Mouse (Mus musculus) brown adipose tissue, adult 24 weeks (tissue): ENCODE measurements around the gene Ppard. TPM values are rescaled to one million over a fixed set of nuclear protein-coding genes. Genes with fewer than 3 reads are reported as not detected.

Experiments used
- H3K27ac ChIP-seq: fragments of 200-500 bp; replicated peaks from 2 replicates; pipeline ENCODE4 v1.5.1; 2012; ENCODE audit warnings: low read depth, mild to moderate bottlenecking, low read length
- H3K4me1 ChIP-seq: fragments of 200-500 bp; 2 replicates; pipeline ENCODE4 v1.6.1; 2012; ENCODE audit warnings: low read length, mixed read lengths; ENCODE audit not compliant: control insufficient read depth, insufficient read depth, insufficient read length
- H3K4me3 ChIP-seq: fragments of 200-500 bp; 2 replicates; pipeline ENCODE4 v1.5.1; 2012; ENCODE audit warnings: low read depth, mild to moderate bottlenecking, low read length, moderate library complexity; ENCODE audit not compliant: insufficient read depth
- polyA plus RNA-seq: library from polyadenylated mRNA; stranded (reverse); fragments of >200 nt; gene quantifications from 2 replicates; pipeline ENCODE4 v1.2.4, GENCODE M21; 2012; ENCODE audit not compliant: missing spikeins, insufficient read depth, insufficient read length

Ppard gene
- polyA plus RNA-seq, 1 experiment = 15.2 TPM

GRCm38 (mm10) chr17:28332915-28333546, 100.5 kb downstream of the Ppard start:
- Histone ChIP-seq H3K4me3 (no peak overlapping the region), H3K4me1 (no peaks in the 10 kb centered on the region), H3K27ac (no peak overlapping the region)

- Histone ChIP-seq H3K27ac (no peak overlapping the region), H3K4me3 (no peak overlapping the region), H3K4me1 (no peaks in the 10 kb centered on the region)
Observed at GRCm38 (mm10) chr17:28335267-28335666, 102.8 kb downstream of the Ppard start.

GRCm38 (mm10) chr17:28337547-28337946, 105.0 kb downstream of the Ppard start:
- Histone ChIP-seq H3K4me1 (peaks cover 5% of the 10 kb centered on the region; the same call in 1 of the 2 replicates), H3K27ac (no peak overlapping the region)

GRCm38 (mm10) chr17:28340578-28340977, 108.1 kb downstream of the Ppard start:
- Histone ChIP-seq H3K27ac (no peak overlapping the region), H3K4me3 (no peak overlapping the region), H3K4me1 (peaks cover 5% of the 10 kb centered on the region; the same call in 1 of the 2 replicates)

More at GRCm38 (mm10) chr17:28337547-28337946, 105.0 kb downstream of the Ppard start:
- H3K4me3 ChIP-seq = no peak overlapping the region

GRCm38 (mm10) chr17:28341091-28341490, 108.6 kb downstream of the Ppard start:
- Histone ChIP-seq H3K4me3 (no peak overlapping the region), H3K27ac (no peak overlapping the region)

GRCm38 (mm10) chr17:28344050-28344607, 111.6 kb downstream of the Ppard start:
- Histone ChIP-seq H3K27ac (0 out of 2 replicates have a peak overlapping the region, but pooled peaks have one; percentile 6), H3K4me3 (no peak overlapping the region), H3K4me1 (peaks cover 5% of the 10 kb centered on the region; the same call in 1 of the 2 replicates)

More at GRCm38 (mm10) chr17:28341091-28341490, 108.6 kb downstream of the Ppard start:
- peaks cover 5% of the 10 kb centered on the region; the same call in 1 of the 2 replicates for H3K4me1 ChIP-seq

GRCm38 (mm10) chr17:28344670-28345069, 112.2 kb downstream of the Ppard start:
- Histone ChIP-seq H3K4me3 (no peak overlapping the region), H3K27ac (no peak overlapping the region), H3K4me1 (peaks cover 5% of the 10 kb centered on the region; the same call in 1 of the 2 replicates)

- Histone ChIP-seq H3K27ac (no peak overlapping the region), H3K4me3 (no peak overlapping the region), H3K4me1 (peaks cover 5% of the 10 kb centered on the region; the same call in 1 of the 2 replicates)
Observed at GRCm38 (mm10) chr17:28345271-28345721, 112.8 kb downstream of the Ppard start.

- H3K4me3 ChIP-seq = no peak overlapping the region
- peaks cover 5% of the 10 kb centered on the region; the same call in 1 of the 2 replicates for H3K4me1 ChIP-seq
Observed at GRCm38 (mm10) chr17:28345882-28346281, 113.4 kb downstream of the Ppard start.

GRCm38 (mm10) chr17:28347327-28347726, 114.8 kb downstream of the Ppard start:
- H3K27ac ChIP-seq = no peak overlapping the region
- H3K4me1 ChIP-seq = 0 out of 2 replicates have a peak, but pooled peaks cover 3% of the 10 kb centered on the region

More at GRCm38 (mm10) chr17:28345882-28346281, 113.4 kb downstream of the Ppard start:
- H3K27ac ChIP-seq = no peak overlapping the region

GRCm38 (mm10) chr17:28348211-28348610, 115.7 kb downstream of the Ppard start:
- 0 out of 2 replicates have a peak, but pooled peaks cover 3% of the 10 kb centered on the region for H3K4me1 ChIP-seq
- no peak overlapping the region for H3K27ac ChIP-seq
- 0 out of 2 replicates have a peak overlapping the region, but pooled peaks have one; percentile 21 for H3K4me3 ChIP-seq

More at GRCm38 (mm10) chr17:28347327-28347726, 114.8 kb downstream of the Ppard start:
- H3K4me3 ChIP-seq = no peak overlapping the region

GRCm38 (mm10) chr17:28349264-28349880, 116.9 kb downstream of the Ppard start:
- no peak overlapping the region for H3K27ac ChIP-seq
- peak overlapping the region; percentile 83 for H3K4me3 ChIP-seq
- 0 out of 2 replicates have a peak, but pooled peaks cover 3% of the 10 kb centered on the region for H3K4me1 ChIP-seq

- Histone ChIP-seq H3K4me3 (peak overlapping the region; percentile 83), H3K27ac (no peak overlapping the region), H3K4me1 (0 out of 2 replicates have a peak, but pooled peaks cover 3% of the 10 kb centered on the region)
Observed at GRCm38 (mm10) chr17:28349901-28350465, 117.5 kb downstream of the Ppard start.

GRCm38 (mm10) chr17:28350466-28351352, 118.2 kb downstream of the Ppard start, which contains the start of gene Tead3:
Gene Tead3 (minus strand): TSS chr17:28350817.
- Histone ChIP-seq H3K4me1 (0 out of 2 replicates have a peak, but pooled peaks cover 3% of the 10 kb centered on the region), H3K27ac (0 out of 2 replicates have a peak within 1 kb of the TSS, but pooled peaks have one; percentile 30), H3K4me3 (peak within 1 kb of the TSS; percentile 94)
